Mouse (Mus musculus): Measurements from ENCODE around the gene Rffl. TPM values are rescaled to one million over a fixed set of nuclear protein-coding genes. Genes with fewer than 3 reads are reported as not detected.
"Not testable (repeated sequence)": the region's sequence is repeated elsewhere in the genome, so short reads cannot be mapped to it uniquely, and the experiment has no call there.

Gene Rffl
- total RNA-seq, 1 experiment from 2014 or later, result 9.4 TPM

GRCm38 (mm10) chr11:82845415-82846078 is 25.5 kb downstream of the Rffl start:
- DNase-seq, result peak; percentile 82

GRCm38 (mm10) chr11:82844771-82845414 is 26.1 kb downstream of the Rffl start:
- no peak for DNase-seq

GRCm38 (mm10) chr11:82838511-82838910 is 32.5 kb downstream of the Rffl start:
- DNase-seq, result no peak

- no peak for DNase-seq
Measured at GRCm38 (mm10) chr11:82837848-82838247, 33.2 kb downstream of the Rffl start.

- no peak for DNase-seq
Measured at GRCm38 (mm10) chr11:82837192-82837591, 33.8 kb downstream of the Rffl start.

GRCm38 (mm10) chr11:82835616-82836432 is 35.2 kb downstream of the Rffl start:
- no peak for DNase-seq

GRCm38 (mm10) chr11:82834359-82834758 is 36.7 kb downstream of the Rffl start:
- not testable (repeated sequence) for DNase-seq

- DNase-seq, result no peak
Measured at GRCm38 (mm10) chr11:82833929-82834328, 37.1 kb downstream of the Rffl start.

GRCm38 (mm10) chr11:82832402-82832801 is 38.6 kb downstream of the Rffl start:
- DNase-seq, result not testable (repeated sequence)

GRCm38 (mm10) chr11:82831008-82831893 is 39.8 kb downstream of the Rffl start:
- DNase-seq, result no peak

- DNase-seq, result no peak
Measured at GRCm38 (mm10) chr11:82826818-82827217, 44.2 kb downstream of the Rffl start.

- no peak for DNase-seq
Measured at GRCm38 (mm10) chr11:82820788-82821456, 50.1 kb downstream of the Rffl start.

- peak; percentile 21 for DNase-seq
Measured at GRCm38 (mm10) chr11:82819350-82819749, 51.7 kb downstream of the Rffl start.

- no peak for DNase-seq
Measured at GRCm38 (mm10) chr11:82808485-82808884, 62.5 kb downstream of the Rffl start.

- no peak for DNase-seq
Measured at GRCm38 (mm10) chr11:82807370-82807769, 63.6 kb downstream of the Rffl start.

- DNase-seq, result no peak
Measured at GRCm38 (mm10) chr11:82806656-82807055, 64.4 kb downstream of the Rffl start.

- DNase-seq, result no peak
Measured at GRCm38 (mm10) chr11:82783453-82783852, 87.6 kb downstream of the Rffl start.

GRCm38 (mm10) chr11:82782197-82782596 is 88.8 kb downstream of the Rffl start:
- no peak for DNase-seq

- DNase-seq, result peak; percentile 94
Measured at GRCm38 (mm10) chr11:82780983-82781903, 89.8 kb downstream of the Rffl start, which contains the start of gene Lig3. Lig3 (plus strand) TSS chr11:82781108.

- no peak for DNase-seq
Measured at GRCm38 (mm10) chr11:82780134-82780533, 90.9 kb downstream of the Rffl start.
